24 mouse cellular contexts compared by ENCODE assay signal in genomic region chr3:50313816-50314215, GRCm38 (mm10).
A peak's percentile ranks its signal among the peaks of the same experiment; 100 is the strongest.
DNase-seq lines count a peak whose midpoint lies in the region; ATAC-seq and TF ChIP-seq lines count a peak whose summit lies in the region.
"Had no signal": no experiment of that assay in that cellular context is flagged by ENCODE, and none has a peak within 500 bp of the region (broad histone marks: within the 10 kb centered on the region; RNA-seq: fewer than 3 reads in every experiment).

No protein-coding gene starts in this region.

- no peaks in the 10 kb centered on the region for H3K27me3 ChIP-seq in hindbrain, postnatal 0 days (ENCODE audit: insufficient read depth, low read length)
- H3K27me3 ChIP-seq: embryonic facial prominence, embryonic 15.5 days; heart, embryonic 13.5 days had no signal

- peak; percentile 16 for DNase-seq in cerebellum, postnatal 10 days
- no peak for DNase-seq in cerebellum, postnatal 36 days
- peak; percentile 15 for DNase-seq in left cerebral cortex, postnatal 4 days
- no peak for DNase-seq in left cerebral cortex, postnatal 14 days (ENCODE audit: low spot score in 2 of 2)
- DNase-seq in brain, embryonic 14.5 days (ENCODE audit: low read depth) = peak; percentile 36
- no peak for DNase-seq in hindbrain, postnatal 0 days (ENCODE audit: low spot score)
- no peak for DNase-seq in layer of hippocampus, postnatal 10 days (ENCODE audit: low spot score in 2 of 2)
- DNase-seq: adrenal gland, adult 8-10 months; adrenal gland, postnatal 36 days; B cell, adult 2 months; cerebellum, adult 11 months; cerebellum, adult 8-10 months; cerebellum, postnatal 25 days; gastrocnemius, postnatal 36 days; heart, adult 11 months; heart, postnatal 36 days had no signal

- no peak overlapping the region for H3K27ac ChIP-seq in hindbrain, postnatal 0 days
- H3K27ac ChIP-seq: embryonic facial prominence, embryonic 15.5 days; forebrain, embryonic 10.5 days; heart, embryonic 13.5 days had no signal

- H3K4me1 ChIP-seq in hindbrain, postnatal 0 days (ENCODE audit: insufficient read depth, low read length) = no peaks in the 10 kb centered on the region
- H3K4me1 ChIP-seq: embryonic facial prominence, embryonic 15.5 days; forebrain, embryonic 10.5 days; heart, embryonic 13.5 days had no signal

- 0 out of 2 replicates have a peak, but pooled peaks have one; percentile 40 for ATAC-seq in hindbrain, postnatal 0 days
- ATAC-seq: CD4-positive, CD25-positive, alpha-beta regulatory T cell, adult 4 months; forebrain, embryonic 14.5 days; intestine, embryonic 16.5 days had no signal

- no peak overlapping the region for H3K9ac ChIP-seq in hindbrain, postnatal 0 days (replicated peaks; ENCODE audit: low read length)
- H3K9ac ChIP-seq: embryonic facial prominence, embryonic 15.5 days; heart, embryonic 13.5 days had no signal

- H3K9me3 ChIP-seq in hindbrain, postnatal 0 days (ENCODE audit: low read length) = no peaks in the 10 kb centered on the region
- H3K9me3 ChIP-seq: embryonic facial prominence, embryonic 15.5 days; forebrain, embryonic 10.5 days; heart, embryonic 13.5 days had no signal

- no peak for TF ChIP-seq CTCF in brain, embryonic 14.5 days (IDR thresholded peaks at IDR 0.05; ENCODE audit: borderline replicate concordance, extremely low read depth, insufficient read depth, insufficient read length)
- TF ChIP-seq CTCF in hindbrain, postnatal 0 days (IDR thresholded peaks at IDR 0.05; ENCODE audit: low read depth) = no peak

- 0 out of 2 replicates have a peak overlapping the region, but pooled peaks have one; percentile 3 for H3K4me2 ChIP-seq in hindbrain, postnatal 0 days (ENCODE audit: low read depth, low read length)
- H3K4me2 ChIP-seq: embryonic facial prominence, embryonic 15.5 days; heart, embryonic 13.5 days had no signal

- 43% methylated on average over 3 of the region's 3 CpGs for whole genome bisulfite sequencing in hindbrain, postnatal 0 days

- H3K4me3 ChIP-seq in hindbrain, postnatal 0 days (ENCODE audit: low read length) = no peak overlapping the region
- H3K4me3 ChIP-seq: embryonic facial prominence, embryonic 15.5 days; erythroblast, embryonic 14.5 days; forebrain, embryonic 10.5 days; heart, embryonic 13.5 days had no signal

- intact Hi-C loops in left cerebral cortex, postnatal 4 days (cut with DNase I) = no loop called here
- intact Hi-C loops in left cerebral cortex, postnatal 14 days (cut with DNase I) = no loop called here

- no peak for TF ChIP-seq POLR2A in brain, embryonic 14.5 days (IDR thresholded peaks at IDR 0.05; ENCODE audit: borderline replicate concordance, extremely low read depth, insufficient read depth, insufficient read length, poor library complexity, severe bottlenecking)

- no peaks in the 10 kb centered on the region for H3K36me3 ChIP-seq in hindbrain, postnatal 0 days (ENCODE audit: insufficient read depth, low read length)
- H3K36me3 ChIP-seq: embryonic facial prominence, embryonic 15.5 days; forebrain, embryonic 10.5 days; G1E; heart, embryonic 13.5 days had no signal

Comparison
In these comparisons a context has a peak if more than half of its experiments do, and no peak if none do; other contexts are left out.
1. DNase-seq: peak in cerebellum, postnatal 10 days (2 of 2), left cerebral cortex, postnatal 4 days (single experiment) and brain, embryonic 14.5 days (single experiment); none in cerebellum, postnatal 36 days (0 of 2), left cerebral cortex, postnatal 14 days (0 of 2), hindbrain, postnatal 0 days (single experiment) and layer of hippocampus, postnatal 10 days (0 of 2).